Mouse (Mus musculus) layer of hippocampus, adult 11-12 months (tissue): ENCODE data around the gene St3gal6.

Experiments
- DNase-seq: peaks from one replicate; pipeline ENCODE4 v3.0.0; 2022; ENCODE audit warnings: low spot score

The St3gal6 gene

GRCm38 (mm10) chr16:58521182-58521581 is 2.9 kb downstream of the St3gal6 start:
- DNase-seq, result no peak

GRCm38 (mm10) chr16:58520457-58520856 is 3.6 kb downstream of the St3gal6 start:
- DNase-seq, result no peak

- no peak for DNase-seq
These were observed 4.4 kb downstream of the St3gal6 start for GRCm38 (mm10) chr16:58519650-58520073.

- no peak for DNase-seq
These were observed 6.9 kb downstream of the St3gal6 start for GRCm38 (mm10) chr16:58516960-58517798.

- no peak for DNase-seq
These were observed 7.9 kb downstream of the St3gal6 start for GRCm38 (mm10) chr16:58516161-58516560.

GRCm38 (mm10) chr16:58514565-58514964 is 9.5 kb downstream of the St3gal6 start:
- no peak for DNase-seq

GRCm38 (mm10) chr16:58513755-58514154 is 10.3 kb downstream of the St3gal6 start:
- no peak for DNase-seq

- DNase-seq, result no peak
These were observed 11.2 kb downstream of the St3gal6 start for GRCm38 (mm10) chr16:58512887-58513286.

GRCm38 (mm10) chr16:58512181-58512761 is 11.8 kb downstream of the St3gal6 start:
- no peak for DNase-seq

GRCm38 (mm10) chr16:58504945-58505344 is 19.1 kb downstream of the St3gal6 start:
- no peak for DNase-seq

- no peak for DNase-seq
These were observed 21.5 kb downstream of the St3gal6 start for GRCm38 (mm10) chr16:58502566-58502965.

- no peak for DNase-seq
These were observed 22.2 kb downstream of the St3gal6 start for GRCm38 (mm10) chr16:58501760-58502301.

- no peak for DNase-seq
These were observed 24.4 kb downstream of the St3gal6 start for GRCm38 (mm10) chr16:58499650-58500049.

- DNase-seq, result no peak
These were observed 24.9 kb downstream of the St3gal6 start for GRCm38 (mm10) chr16:58499172-58499584.

GRCm38 (mm10) chr16:58497886-58498713 is 25.9 kb downstream of the St3gal6 start:
- DNase-seq, result no peak

GRCm38 (mm10) chr16:58496791-58497190 is 27.3 kb downstream of the St3gal6 start:
- no peak for DNase-seq

GRCm38 (mm10) chr16:58487861-58488260 is 36.2 kb downstream of the St3gal6 start:
- DNase-seq, result no peak

- DNase-seq, result no peak
These were observed 41.7 kb downstream of the St3gal6 start for GRCm38 (mm10) chr16:58482296-58482695.

GRCm38 (mm10) chr16:58481906-58482270 is 42.2 kb downstream of the St3gal6 start:
- no peak for DNase-seq

- DNase-seq, result no peak
These were observed 42.7 kb downstream of the St3gal6 start for GRCm38 (mm10) chr16:58481219-58481905.

- DNase-seq, result no peak
These were observed 44.1 kb downstream of the St3gal6 start for GRCm38 (mm10) chr16:58479898-58480448.
